Mouse (Mus musculus): ENCODE data around the gene Tbr1. TPM values are rescaled to one million over a fixed set of nuclear protein-coding genes. Genes with fewer than 3 reads are reported as not detected.

Tbr1 gene
- total RNA-seq, 2 experiments from 2014 or later, result not detected

DNA sequence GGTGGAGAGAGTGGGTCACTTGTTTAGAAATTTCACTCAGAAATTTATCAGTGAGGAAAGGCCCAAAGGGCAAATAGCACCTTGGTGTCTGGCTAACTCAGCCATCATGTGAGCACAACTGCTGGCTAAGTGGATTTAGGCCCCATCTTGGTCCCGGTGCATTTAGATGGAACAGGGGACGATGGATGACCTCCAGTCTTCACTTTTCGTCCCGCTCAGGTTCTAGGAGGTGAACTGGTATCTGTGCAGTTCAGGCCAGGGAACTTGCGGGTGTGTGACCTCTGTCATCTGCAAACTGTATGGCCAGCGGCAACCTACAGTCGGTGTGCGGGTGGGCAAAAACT is 8.4 kb downstream of the Tbr1 start:
- no peak for DNase-seq
- intact Hi-C loops (cut with DNase I), result loop anchor here (10.0 kb wide), 1 partner anchor 146 kb away; no protein-coding TSS in a partner anchor

DNA sequence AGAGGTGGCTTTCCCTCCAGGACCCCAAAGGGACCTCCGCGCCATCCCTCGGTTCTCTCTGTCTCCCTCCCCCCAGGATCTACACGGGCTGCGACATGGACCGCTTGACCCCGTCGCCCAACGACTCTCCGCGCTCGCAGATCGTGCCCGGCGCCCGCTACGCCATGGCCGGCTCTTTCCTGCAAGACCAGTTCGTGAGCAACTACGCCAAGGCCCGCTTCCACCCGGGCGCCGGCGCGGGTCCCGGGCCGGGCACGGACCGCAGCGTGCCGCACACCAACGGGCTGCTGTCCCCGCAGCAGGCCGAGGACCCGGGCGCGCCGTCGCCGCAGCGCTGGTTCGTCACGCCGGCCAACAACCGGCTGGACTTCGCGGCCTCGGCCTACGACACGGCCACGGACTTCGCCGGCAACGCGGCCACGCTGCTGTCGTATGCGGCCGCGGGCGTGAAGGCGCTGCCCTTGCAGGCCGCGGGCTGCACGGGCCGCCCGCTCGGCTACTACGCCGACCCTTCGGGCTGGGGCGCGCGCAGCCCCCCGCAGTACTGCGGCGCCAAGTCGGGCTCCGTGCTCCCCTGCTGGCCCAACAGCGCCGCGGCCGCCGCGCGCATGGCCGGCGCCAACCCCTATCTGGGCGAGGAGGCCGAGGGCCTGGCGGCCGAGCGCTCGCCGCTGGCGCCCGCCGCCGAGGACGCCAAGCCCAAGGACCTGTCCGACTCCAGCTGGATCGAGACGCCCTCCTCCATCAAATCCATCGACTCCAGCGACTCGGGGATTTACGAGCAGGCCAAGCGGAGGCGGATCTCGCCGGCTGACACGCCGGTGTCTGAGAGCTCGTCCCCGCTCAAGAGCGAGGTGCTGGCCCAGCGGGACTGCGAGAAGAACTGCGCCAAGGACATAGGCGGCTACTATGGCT is 9.0 kb downstream of the Tbr1 start:
- intact Hi-C loops (cut with DNase I), result loop anchor here (10.0 kb wide), 1 partner anchor 147 kb away; no protein-coding TSS in a partner anchor
- peak in 1 of 2 experiments; percentile 35 for DNase-seq

DNA sequence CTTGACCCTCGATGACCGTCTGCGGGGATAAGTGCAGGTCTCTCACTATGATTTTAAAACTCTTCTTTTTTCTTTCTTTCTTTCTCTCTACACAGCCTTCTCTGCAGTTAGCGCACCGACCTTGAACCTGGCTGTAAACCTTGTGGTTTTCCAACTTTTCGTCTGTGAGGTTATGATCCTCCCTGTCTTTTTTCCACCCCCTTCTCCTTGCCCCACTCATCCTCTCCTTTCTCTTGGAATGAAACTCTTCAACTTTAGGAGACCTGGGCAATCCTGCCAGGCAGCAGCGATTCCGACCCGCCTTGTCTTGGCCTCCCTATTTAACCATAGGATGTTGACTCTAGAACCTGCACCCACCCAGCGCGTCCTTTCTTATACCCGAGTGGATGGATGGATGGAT is 9.8 kb downstream of the Tbr1 start:
- intact Hi-C loops (cut with DNase I), result loop anchor here (10.0 kb wide), 1 partner anchor 148 kb away; no protein-coding TSS in a partner anchor
- no peak for DNase-seq

DNA sequence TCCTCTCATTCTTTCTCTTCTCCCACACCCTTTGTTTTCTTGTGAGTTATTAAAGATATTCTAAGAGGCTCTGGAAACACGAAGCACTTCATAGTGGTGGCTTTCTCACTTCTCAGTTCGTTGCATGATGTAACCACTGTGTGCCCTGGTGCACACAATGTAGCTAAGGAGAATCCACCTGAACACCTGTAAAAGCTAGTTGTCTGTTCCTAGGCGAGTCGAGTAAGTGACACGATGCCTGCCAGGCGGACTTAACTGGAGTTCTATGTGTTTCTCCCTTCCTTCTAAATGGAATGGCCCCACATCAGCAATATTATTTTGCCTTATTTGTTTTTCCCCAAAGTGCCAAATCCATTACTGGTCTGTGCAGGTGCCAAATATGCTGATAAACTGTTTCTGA is 10.4 kb downstream of the Tbr1 start:
- DNase-seq, result no peak
- intact Hi-C loops (cut with DNase I), result loop anchor here (10.0 kb wide), 1 partner anchor 148 kb away; no protein-coding TSS in a partner anchor

DNA sequence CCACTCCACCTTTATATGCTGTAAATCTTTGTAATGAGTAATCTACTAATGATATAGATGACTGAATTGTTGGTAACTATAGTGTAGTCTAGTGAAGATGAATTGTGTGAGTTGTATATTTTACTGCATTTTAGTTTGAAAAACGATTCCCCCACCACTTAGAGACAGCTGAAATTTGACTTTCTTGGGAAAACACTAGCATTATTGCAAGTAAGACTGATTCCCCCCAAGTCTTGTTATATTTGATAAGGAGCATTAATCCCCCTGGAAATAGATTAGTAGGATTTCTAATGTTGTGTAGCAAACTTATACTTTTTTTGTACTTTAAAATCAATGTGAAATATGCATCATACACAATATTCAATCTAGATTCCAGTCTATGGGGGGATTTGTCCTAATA is 10.8 kb downstream of the Tbr1 start:
- intact Hi-C loops (cut with DNase I), result loop anchor here (10.0 kb wide), 1 partner anchor 149 kb away; no protein-coding TSS in a partner anchor

DNA sequence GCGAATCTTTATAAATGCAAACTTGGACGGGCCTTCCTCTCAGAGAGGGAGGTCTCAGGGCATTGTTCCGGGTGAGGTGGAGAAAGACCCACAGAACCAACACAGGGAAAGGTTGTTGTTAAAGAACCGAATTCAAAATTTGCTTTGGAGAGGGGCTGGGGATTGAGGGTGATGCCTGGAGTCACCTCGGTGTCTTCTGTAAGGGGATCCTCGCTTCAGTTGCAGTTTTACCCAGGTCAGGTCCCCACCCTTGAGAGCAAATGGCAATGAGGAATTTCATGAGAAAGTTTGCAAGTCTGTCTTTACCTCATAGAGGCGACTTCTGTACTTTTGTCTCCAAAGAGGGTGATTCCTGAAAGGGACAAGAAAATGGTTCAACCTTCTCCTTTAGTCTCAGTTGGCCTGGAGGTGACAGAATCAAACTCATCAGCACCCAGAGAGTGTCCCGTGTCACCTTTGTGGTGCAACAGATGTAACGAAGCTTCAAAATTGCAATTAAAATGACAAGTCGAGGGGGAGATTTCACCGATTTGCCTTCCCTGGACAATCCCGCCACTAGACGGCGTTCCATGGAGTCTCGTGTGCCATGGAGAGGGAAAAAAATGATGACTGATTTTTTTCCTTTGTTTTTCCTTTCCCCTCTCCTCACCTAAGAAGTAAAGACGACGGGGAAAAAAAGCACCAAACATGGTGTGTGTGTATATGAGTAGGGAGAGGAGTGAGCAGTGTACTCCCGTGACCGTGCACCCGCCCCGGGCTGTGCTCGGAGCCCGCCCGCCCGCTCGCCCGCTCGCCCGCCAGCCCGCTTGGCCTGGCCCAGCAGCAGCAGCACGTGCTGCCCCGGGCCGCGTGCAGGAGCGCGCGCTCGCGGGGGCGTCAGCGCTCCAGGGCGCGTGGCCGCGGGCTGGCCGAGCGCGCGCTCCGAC is 12.1 kb downstream of the Tbr1 start:
- no peak for DNase-seq
- intact Hi-C loops (cut with DNase I), result loop anchor here (10.0 kb wide), 1 partner anchor 150 kb away; no protein-coding TSS in a partner anchor

More for the DNA sequence above, 10.8 kb downstream of the Tbr1 start:
- no peak for DNase-seq

DNA sequence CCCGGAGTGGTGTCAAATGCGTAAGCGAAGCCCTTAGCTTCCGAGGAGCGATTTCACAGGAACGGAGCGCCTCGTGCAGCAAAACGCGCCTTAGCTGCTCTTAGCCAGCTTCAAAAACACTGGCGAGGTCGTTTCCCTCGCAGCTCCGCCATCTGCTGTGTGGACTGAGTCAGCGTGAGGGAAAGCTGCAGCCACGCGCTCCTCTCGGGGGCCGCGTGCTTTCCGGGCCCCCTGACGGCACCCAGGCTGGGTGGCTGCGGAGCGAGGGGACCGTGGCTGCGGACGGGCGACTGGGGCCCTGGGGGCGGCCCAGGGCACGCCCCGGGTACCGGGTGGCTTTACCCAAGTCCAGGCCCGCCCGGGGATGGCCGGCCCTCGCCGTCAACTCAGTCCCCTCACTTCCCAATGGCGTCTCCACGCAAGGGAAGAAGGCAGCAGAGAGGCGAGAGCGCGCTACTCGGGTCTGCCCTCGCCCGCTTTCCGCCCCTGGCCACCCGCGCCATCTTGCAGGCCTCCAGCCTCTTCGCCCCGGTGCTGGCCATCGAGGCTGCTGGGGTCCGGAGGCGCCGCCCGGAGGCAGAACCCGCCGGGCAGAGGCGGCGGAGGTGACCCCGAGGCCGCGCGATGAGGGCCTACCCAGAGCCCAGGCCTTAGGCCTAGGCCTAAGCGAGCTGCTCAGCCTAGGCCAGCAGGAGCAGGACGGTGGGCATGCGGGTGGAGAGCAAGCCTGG is 13.0 kb downstream of the Tbr1 start:
- intact Hi-C loops (cut with DNase I), result loop anchor here (10.0 kb wide), 1 partner anchor 151 kb away; no protein-coding TSS in a partner anchor
- DNase-seq, result no peak

DNA sequence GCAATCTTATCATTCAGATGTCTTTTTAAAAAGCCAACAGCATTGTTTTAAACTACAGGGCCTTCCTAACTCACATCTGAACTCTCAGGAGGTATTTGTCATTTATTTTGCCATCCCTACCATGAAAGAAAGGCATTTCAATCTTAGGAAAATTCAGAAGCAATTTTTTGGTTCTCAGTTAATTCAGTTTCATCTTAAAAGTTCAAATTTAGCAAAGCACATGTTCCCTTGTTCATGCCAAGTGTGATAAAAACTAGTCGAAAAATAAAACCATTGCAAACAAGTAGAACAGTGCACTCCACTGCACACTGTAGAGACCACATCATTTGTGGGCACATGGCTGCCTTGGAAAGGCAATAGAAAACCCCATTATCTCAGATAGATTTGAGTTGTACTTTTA is 15.5 kb downstream of the Tbr1 start:
- DNase-seq, result no peak
- intact Hi-C loops (cut with DNase I), result loop anchor here (10.0 kb wide), 1 partner anchor 153 kb away; no protein-coding TSS in a partner anchor

DNA sequence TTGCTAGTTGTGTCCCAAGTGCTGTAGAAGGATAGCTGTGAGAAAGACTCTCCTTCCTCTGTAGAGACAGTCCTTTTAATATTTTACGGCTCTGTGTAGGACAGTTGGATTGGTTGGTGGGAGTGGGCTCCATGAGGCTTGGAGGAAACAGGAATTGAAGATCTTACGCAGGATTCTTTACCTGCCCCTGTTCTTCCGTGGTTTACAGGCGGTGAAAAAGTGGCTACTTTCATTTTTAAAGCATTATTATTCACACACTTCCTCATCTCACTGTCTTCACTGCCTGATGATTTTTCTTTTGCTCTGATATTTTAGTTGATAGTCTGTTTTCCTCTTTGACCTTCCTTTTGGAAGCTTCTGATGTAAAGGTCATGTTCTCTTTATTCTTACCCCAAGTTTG is 17.5 kb downstream of the Tbr1 start:
- intact Hi-C loops (cut with DNase I), result no loop called here
- no peak for DNase-seq

DNA sequence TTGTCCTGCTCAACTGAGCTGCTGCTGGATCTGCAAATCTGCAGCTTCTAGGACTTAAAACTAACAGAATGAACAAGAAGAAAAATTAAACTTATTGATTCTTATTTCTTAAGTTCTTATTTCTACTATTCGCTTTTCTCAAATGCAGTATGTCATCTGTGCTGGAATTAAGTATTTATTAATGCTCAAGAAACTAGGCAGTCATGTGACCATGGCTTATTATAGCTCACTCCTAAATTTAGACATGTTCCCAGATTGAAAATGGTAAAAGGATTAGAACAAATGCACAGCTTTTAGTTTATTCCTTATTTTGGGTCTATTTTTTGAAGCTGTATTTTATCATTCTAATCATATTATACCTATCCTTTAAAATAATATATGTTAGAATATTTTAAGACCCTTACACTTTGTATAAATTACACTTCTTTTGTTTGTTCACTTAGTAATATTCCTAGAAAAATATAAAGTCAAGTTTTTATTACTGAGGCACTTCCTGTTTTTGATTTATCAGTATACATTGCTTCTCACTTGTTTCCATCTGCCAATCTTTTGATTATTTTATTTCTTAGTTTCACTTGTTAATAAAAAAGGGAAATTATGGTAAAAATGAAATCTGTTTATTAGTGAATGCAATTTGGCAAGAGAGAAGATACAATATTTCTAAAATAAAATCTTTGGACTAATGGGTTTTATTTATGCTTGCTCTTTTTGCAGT is 20.9 kb downstream of the Tbr1 start:
- no peak for DNase-seq
- intact Hi-C loops (cut with DNase I), result no loop called here

DNA sequence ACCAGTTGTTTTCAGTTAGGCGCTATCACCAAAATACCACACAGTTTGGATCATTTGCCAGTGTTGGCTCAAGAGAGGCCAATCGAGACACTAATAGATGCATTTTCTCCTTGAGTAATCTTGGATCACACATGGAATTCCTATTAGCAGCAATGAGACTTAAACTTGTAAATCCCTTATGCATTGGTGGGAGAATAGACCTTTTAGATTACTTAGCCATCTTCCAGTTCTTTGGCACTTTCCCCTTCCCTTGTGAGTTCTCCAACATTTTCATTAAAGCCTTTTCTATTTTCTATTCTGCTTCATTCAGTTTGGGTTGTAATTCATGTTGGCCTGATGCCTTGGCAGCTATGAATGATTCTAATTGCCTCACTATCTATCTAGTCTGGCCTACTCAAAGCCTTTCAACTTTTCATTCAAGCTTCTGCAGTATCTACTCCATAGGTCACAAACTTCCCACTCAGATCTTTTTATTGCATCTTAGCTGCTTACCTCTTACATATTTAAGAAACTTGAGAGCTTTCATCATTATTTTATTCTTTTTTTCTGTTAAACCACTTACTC is 34.6 kb downstream of the Tbr1 start:
- DNase-seq, result no peak
- intact Hi-C loops (cut with DNase I), result no loop called here

Small RNA genes lying within 50 kb of the gene (microRNA-seq; reads per million reads assigned to microRNA genes)
- gene Gm22403, result 0 reads per million in 2 experiments

Other genes starting within 250 kb of the Tbr1 start
- gene Tank, start 224.3 kb upstream of the Tbr1 start, total RNA-seq (2021), result 10 to 100 TPM; 12.8 to 19.3 TPM
- gene Psmd14, start 91.2 kb upstream of the Tbr1 start, total RNA-seq (2021), result 10 to 100 TPM; 49.4 to 58.7 TPM
- under 1 TPM; 0.10 to 0.15 TPM for gene Slc4a10, start 243.5 kb downstream of the Tbr1 start, total RNA-seq (2021)